Mouse (Mus musculus) C2C12 (cell line): Measurements from ENCODE around the gene Pigk.

ENCODE experiments used
- CEBPB ChIP-seq: IDR thresholded peaks from one replicate; pipeline ENCODE4 v1.6.1; 2011; ENCODE audit warnings: low read depth, mild to moderate bottlenecking, control low read depth, moderate library complexity
- CTCF ChIP-seq: IDR thresholded peaks from one replicate; pipeline ENCODE4 v1.5.1; 2011; ENCODE audit not compliant: control insufficient read depth, insufficient read depth, insufficient read length
- MAX ChIP-seq: IDR thresholded peaks from one replicate; pipeline ENCODE4 v1.6.1; 2011; ENCODE audit warnings: mild to moderate bottlenecking, control low read depth
- USF1 ChIP-seq: IDR thresholded peaks from one replicate; pipeline ENCODE4 v1.6.1; 2011; ENCODE audit warnings: low read depth, mild to moderate bottlenecking, control low read depth, moderate library complexity

DNA sequence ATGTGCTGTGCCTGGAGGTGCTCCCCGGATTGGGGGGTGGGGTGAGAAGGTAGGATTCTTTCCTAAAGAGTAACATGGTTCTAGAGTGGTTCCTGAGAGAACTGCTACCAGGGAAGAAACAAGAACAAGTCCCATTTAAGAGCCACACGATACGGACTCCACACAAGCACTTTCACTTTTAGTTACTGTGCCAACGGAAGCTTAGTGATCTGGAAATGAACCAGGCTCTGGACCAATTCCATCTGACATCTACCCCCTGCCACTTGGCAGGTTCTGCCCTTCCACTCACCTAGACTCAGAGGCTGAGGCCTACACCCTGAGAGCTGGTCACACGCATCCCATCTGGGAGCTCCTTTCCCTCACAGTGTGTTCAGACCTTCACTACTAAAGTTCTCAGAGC is 78.7 kb downstream of the Pigk start:
- TF ChIP-seq CTCF (no peak), CEBPB (no peak), MAX (no peak), USF1 (no peak)
